Mouse (Mus musculus) splenic B cell, adult 2 months (primary cell): ENCODE measurements around the gene Cpne6.
A peak's percentile ranks its signal among the peaks of the same experiment; 100 is the strongest.

Experiments
- DNase-seq: peaks from one replicate; pipeline ENCODE4 v3.0.0-alpha.2; 2011; ENCODE audit warnings: low read depth, low spot score
- H3K27me3 ChIP-seq: 2 replicates; pipeline ENCODE4 v1.6.1; 2012; ENCODE audit warnings: mild to moderate bottlenecking, low read length, moderate library complexity, mixed read lengths; ENCODE audit not compliant: control insufficient read depth, poor library complexity, insufficient read depth, severe bottlenecking
- H3K36me3 ChIP-seq: 2 replicates; pipeline ENCODE4 v1.6.1; 2012; ENCODE audit warnings: mild to moderate bottlenecking, low read length, moderate library complexity, mixed read lengths; ENCODE audit not compliant: control insufficient read depth, poor library complexity, insufficient read depth, severe bottlenecking

Cpne6 gene

GRCm38 (mm10) chr14:55510125-55510731 is at the start of gene Cpne6:
Gene Cpne6 (plus strand): TSS chr14:55510445.
- DNase-seq, result no peak
- Histone ChIP-seq H3K27me3 (no peaks in the 10 kb centered on the region), H3K36me3 (no peaks in the 10 kb centered on the region)

- Histone ChIP-seq H3K27me3 (no peaks in the 10 kb centered on the region), H3K36me3 (no peaks in the 10 kb centered on the region)
- no peak for DNase-seq
These were observed 48.5 kb upstream of the Cpne6 start for GRCm38 (mm10) chr14:55461757-55462156.

- Histone ChIP-seq H3K27me3 (no peaks in the 10 kb centered on the region), H3K36me3 (no peaks in the 10 kb centered on the region)
- no peak for DNase-seq
These were observed 43.8 kb upstream of the Cpne6 start for GRCm38 (mm10) chr14:55466481-55466880.

GRCm38 (mm10) chr14:55467108-55467507 is 43.1 kb upstream of the Cpne6 start:
- Histone ChIP-seq H3K36me3 (no peaks in the 10 kb centered on the region), H3K27me3 (no peaks in the 10 kb centered on the region)
- DNase-seq, result no peak

GRCm38 (mm10) chr14:55468301-55468741 is 41.9 kb upstream of the Cpne6 start:
- no peaks in the 10 kb centered on the region for H3K36me3 ChIP-seq
- DNase-seq, result no peak
- H3K27me3 ChIP-seq, result no peaks in the 10 kb centered on the region

- Histone ChIP-seq H3K36me3 (no peaks in the 10 kb centered on the region), H3K27me3 (no peaks in the 10 kb centered on the region)
- no peak for DNase-seq
These were observed 41.2 kb upstream of the Cpne6 start for GRCm38 (mm10) chr14:55469041-55469440.

GRCm38 (mm10) chr14:55469821-55470220 is 40.4 kb upstream of the Cpne6 start:
- no peak for DNase-seq
- Histone ChIP-seq H3K27me3 (no peaks in the 10 kb centered on the region), H3K36me3 (no peaks in the 10 kb centered on the region)

- H3K36me3 ChIP-seq, result no peaks in the 10 kb centered on the region
- DNase-seq, result no peak
- H3K27me3 ChIP-seq, result no peaks in the 10 kb centered on the region
These were observed 39.4 kb upstream of the Cpne6 start for GRCm38 (mm10) chr14:55470806-55471205.

GRCm38 (mm10) chr14:55475654-55476053 is 34.6 kb upstream of the Cpne6 start:
- DNase-seq, result no peak
- Histone ChIP-seq H3K36me3 (no peaks in the 10 kb centered on the region), H3K27me3 (no peaks in the 10 kb centered on the region)

- DNase-seq, result no peak
- Histone ChIP-seq H3K36me3 (no peaks in the 10 kb centered on the region), H3K27me3 (no peaks in the 10 kb centered on the region)
These were observed 32.8 kb upstream of the Cpne6 start for GRCm38 (mm10) chr14:55477421-55477820.

- Histone ChIP-seq H3K36me3 (no peaks in the 10 kb centered on the region), H3K27me3 (no peaks in the 10 kb centered on the region)
- no peak for DNase-seq
These were observed 32.4 kb upstream of the Cpne6 start for GRCm38 (mm10) chr14:55477829-55478228.

GRCm38 (mm10) chr14:55478651-55479599 is 31.3 kb upstream of the Cpne6 start, which contains the start of gene Dhrs4:
Gene Dhrs4 (plus strand): TSS chr14:55478758.
- DNase-seq, result peak; percentile 91
- Histone ChIP-seq H3K36me3 (no peaks in the 10 kb centered on the region), H3K27me3 (no peaks in the 10 kb centered on the region)

GRCm38 (mm10) chr14:55479629-55480028 is 30.6 kb upstream of the Cpne6 start:
- H3K27me3 ChIP-seq, result no peaks in the 10 kb centered on the region
- no peak for DNase-seq
- H3K36me3 ChIP-seq, result no peaks in the 10 kb centered on the region

GRCm38 (mm10) chr14:55484430-55485085 is 25.7 kb upstream of the Cpne6 start:
- DNase-seq, result no peak
- H3K36me3 ChIP-seq, result no peaks in the 10 kb centered on the region
- no peaks in the 10 kb centered on the region for H3K27me3 ChIP-seq

GRCm38 (mm10) chr14:55486836-55487235 is 23.4 kb upstream of the Cpne6 start:
- Histone ChIP-seq H3K36me3 (no peaks in the 10 kb centered on the region), H3K27me3 (no peaks in the 10 kb centered on the region)
- DNase-seq, result no peak
